Mouse (Mus musculus) small intestine, adult 10 weeks (tissue): ENCODE measurements around the gene Vmn2r65. TPM values are rescaled to one million over a fixed set of nuclear protein-coding genes. Genes with fewer than 3 reads are reported as not detected.

Source experiments
- polyA plus RNA-seq: library from polyadenylated mRNA; stranded (reverse); fragments of 350-450 nt; fragmentation: Illumina TruSeq; extraction: RNeasy Lipid Tissue Mini Kit (QIAGEN cat#74804); gene quantifications from one replicate; pipeline ENCODE4 v1.2.3, GENCODE M21; 2014; ENCODE audit warnings: low replicate concordance

Gene Vmn2r65
- polyA plus RNA-seq = not detected

DNA sequence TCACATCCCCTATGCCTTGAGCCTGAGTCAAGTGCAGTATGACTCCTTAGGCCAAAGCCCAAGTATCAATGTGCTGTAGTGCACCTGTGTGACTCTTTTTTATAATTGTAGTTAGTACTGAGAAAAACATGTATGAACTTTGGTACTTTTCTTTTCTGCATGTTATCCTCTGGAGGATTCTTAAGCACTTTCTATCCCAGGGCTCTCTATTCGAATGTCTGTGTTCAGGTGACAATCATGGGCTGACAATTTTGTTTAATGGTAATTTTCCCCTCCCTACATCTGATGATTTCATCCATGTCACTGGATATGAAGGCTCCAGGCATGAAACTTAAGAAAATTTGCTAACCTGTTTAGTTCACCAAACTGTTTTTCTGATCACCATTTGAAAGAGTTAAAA lies at the start of gene Vmn2r65:
Vmn2r65 (minus strand) TSS at position 101 of the 400 bp plus-strand sequence.

DNA sequence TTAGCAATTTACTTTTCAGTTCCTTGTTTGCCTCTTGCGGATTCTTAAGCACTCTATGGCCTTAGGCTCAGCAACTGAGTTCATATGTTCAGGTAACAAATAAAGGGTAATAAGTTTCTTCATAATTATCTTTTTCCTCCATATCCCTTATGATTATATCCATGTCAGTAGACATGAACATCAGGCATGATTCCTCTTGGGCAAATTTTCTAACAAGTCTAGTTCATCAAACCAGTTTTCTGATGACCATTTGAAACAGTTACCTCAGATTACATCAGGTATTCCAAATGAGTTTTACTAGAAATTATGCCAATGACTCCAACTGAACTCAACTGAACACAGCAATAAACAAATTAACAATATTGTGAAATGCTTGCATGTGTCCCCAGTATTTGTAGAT lies 48.3 kb upstream of the Vmn2r65 start, which contains the start of gene Vmn2r66:
Vmn2r66 (minus strand) TSS at position 101 of the 400 bp plus-strand sequence.

Other genes with a start within 250 kb of the Vmn2r65 start
- not detected for gene Olfr291, start 110.6 kb downstream of the Vmn2r65 start, polyA plus RNA-seq
- gene Vmn2r66, start 48.2 kb upstream of the Vmn2r65 start, polyA plus RNA-seq = not detected
- gene Vmn2r67, start 191.9 kb upstream of the Vmn2r65 start, polyA plus RNA-seq = not detected